Mouse (Mus musculus) adrenal gland, postnatal 14 days (tissue): Measurements from ENCODE around the gene Atad3a. TPM values are rescaled to one million over a fixed set of nuclear protein-coding genes. Genes with fewer than 3 reads are reported as not detected.
A peak's percentile ranks its signal among the peaks of the same experiment; 100 is the strongest.

Experiments
- DNase-seq: peaks from one replicate; pipeline ENCODE4 v3.0.0; 2021; ENCODE audit warnings: mixed read lengths
- total RNA-seq: library from RNA; stranded (reverse); gene quantifications from 2 replicates; pipeline ENCODE4 v1.2.3, GENCODE M21; 2021

The Atad3a gene
- total RNA-seq, 1 experiment from 2014 or later, result 117 TPM

GRCm38 (mm10) chr4:155739152-155739551, 21.7 kb downstream of the Atad3a start:
- no peak for DNase-seq

DNA sequence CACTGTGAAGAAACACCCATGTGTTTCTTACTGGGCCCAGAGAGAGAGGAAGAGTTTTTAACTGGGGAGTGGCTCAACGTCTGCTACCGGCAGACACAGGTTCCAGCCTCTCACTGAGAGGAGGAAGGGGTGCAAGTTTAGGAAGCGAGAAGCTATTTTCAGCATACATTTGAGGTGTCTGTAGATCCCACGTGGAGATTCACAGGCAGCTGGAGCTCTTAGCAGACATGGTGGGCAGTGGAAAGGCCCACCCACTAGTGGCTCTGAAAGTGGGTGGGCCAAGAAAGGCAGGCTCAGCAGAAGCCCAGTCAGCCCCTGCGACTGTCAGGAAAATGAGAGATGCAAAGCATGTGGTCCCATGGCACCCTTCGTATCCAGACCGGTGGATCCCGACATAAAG, 22.6 kb downstream of the Atad3a start:
- DNase-seq, result no peak

DNA sequence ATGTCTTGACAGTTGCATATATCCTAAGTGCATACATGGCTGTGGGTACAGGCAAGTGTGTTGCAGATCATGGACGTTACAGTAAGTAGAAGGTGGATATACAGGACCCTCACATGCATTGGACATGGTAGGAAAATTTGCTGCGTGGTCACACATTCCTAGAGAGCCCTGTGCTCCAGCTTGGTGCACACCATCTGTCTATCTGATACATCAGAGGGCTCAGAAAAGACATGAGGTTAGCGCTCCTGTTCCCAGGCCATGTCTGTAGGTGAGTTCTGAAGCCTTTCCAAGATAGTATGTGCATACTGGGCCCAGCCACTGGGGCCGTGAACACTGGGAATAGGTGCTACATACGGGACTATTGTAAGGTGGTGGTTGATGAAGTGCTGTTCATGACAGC, 24.5 kb downstream of the Atad3a start:
- no peak for DNase-seq

DNA sequence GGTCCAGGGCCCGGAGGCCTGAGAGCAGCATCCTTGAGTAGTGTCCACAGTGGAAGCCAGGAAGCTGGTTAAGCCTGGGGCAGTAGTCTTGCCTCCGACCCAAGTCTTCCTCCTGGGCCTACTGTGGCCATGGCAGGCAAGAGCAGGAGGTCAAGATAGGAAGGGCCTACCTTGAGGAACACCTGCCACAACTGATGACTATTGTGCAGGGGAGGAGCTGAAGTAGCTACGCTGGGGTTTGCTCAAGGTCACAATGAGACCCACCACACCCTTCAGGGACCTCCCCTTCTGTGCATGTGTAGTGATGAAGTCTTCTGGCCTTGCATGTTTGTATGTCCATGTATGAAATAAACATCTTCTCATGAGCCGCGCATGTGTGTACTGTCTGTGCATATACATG, 25.1 kb downstream of the Atad3a start:
- no peak for DNase-seq

DNA sequence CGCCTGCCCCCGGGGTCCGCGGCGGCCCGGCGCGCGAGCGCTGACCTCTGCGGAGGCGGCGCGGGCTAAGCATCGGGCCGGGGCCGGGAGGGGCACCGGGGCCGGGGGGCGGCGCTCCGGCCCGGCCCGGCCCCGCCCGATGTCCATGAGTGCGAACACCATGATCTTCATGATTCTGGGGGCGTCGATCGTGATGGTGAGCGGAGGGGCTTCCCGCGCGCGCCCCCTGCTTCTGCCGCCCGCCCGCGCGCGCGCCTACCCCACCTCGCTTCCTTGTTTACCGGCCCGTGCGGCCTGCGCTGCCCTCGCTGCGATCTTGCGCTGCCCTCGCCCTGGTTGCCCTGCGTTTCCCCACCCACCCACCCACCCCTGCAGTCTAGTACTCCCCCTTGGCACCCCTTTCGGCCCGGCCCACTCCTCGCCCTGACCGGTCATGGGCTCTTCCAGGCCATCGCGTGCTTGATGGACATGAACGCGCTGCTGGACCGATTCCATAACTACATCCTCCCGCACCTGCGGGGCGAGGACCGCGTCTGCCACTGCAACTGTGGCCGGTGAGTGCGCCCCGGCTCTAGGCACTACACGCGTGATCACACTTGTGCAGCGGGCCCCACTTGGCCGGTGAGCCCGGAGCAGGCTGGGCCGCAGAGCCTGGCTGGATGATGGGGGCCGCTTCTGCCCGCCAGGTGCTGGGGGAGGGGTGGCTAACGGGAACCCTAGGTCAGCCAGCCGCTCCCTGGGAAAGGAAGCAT, 25.8 kb downstream of the Atad3a start:
- DNase-seq, result peak; percentile 71

- peak; percentile 94 for DNase-seq
Observed at GRCm38 (mm10) chr4:155734350-155734941, 26.4 kb downstream of the Atad3a start, which contains the start of gene Tmem240. Tmem240 (plus strand) TSS chr4:155734800.

GRCm38 (mm10) chr4:155733267-155733666, 27.6 kb downstream of the Atad3a start:
- peak; percentile 41 for DNase-seq

DNA sequence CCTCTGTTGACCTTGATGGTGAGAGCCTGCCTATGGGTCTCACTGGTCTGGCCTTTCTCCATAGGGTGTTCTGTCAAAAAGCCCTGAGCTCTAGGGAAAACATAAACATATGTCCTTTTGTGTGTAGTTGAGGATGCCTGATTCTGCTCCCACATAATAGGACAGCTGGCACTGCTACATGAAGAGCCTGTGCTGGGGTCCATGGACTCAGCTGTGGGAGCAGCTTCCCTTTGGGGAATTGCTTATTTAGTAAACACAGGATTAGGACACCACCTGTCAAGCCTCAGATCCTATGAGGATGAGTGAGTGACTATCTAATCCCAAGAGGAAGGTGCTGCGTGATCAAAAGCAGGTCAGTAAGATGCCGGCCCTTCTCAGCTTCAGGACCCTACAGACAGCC, 32.9 kb downstream of the Atad3a start:
- DNase-seq, result no peak

DNA sequence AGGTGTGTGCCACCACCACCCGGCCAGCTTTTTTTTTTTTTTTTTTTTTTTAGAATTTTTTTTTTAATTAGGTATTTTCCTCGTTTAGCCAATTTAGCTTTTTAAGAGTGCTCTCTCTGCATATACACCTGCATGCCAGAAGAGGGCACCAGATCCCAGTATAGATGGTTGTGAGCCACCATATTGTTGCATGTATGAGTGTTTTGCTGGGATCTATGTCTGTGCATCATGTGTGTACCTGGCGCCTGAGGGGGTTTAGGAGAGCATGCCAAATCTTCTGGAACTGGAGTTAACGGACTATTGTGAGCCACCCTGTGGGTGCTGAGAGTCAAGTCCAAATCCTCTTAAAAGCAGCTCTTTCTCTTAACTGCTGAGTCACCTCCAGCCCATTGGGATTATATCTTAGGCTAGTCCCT, 39.2 kb downstream of the Atad3a start:
- DNase-seq, result peak; percentile 32

DNA sequence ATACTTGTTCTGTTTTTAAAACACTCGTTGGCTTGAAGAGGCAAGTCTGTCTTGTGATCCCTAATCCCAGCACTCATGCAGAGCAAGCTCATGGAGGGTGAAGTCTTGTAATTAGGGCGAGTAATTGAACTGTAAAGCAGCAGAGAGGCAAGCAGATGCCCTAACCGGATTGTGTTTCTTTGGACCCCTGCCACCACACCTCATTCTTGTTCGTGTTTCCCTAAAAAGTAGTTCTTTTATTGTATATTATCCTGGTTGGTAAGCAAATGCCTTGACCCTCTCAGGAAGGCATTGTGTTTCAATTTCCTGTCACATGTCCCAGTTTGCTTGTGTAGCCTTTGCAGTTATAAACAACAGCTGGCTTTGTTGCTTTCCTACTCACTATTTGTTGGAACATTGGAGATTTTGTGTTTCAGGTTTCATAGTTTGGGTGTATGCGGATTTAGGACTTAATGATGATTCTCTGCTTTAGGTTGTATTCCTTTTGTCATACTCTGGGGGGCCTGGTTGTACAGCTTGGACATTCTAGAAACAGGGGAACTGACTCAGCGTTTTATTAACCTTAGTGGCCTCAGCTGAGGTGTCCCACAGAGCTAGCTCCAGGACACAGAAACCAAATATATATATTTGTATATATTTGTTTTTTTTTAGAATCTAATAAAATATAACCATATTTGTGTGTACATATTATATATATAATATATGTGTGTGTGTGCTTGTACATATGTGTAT, 50.2 kb downstream of the Atad3a start:
- DNase-seq, result no peak

GRCm38 (mm10) chr4:155708988-155709387, 51.9 kb downstream of the Atad3a start:
- DNase-seq, result no peak

DNA sequence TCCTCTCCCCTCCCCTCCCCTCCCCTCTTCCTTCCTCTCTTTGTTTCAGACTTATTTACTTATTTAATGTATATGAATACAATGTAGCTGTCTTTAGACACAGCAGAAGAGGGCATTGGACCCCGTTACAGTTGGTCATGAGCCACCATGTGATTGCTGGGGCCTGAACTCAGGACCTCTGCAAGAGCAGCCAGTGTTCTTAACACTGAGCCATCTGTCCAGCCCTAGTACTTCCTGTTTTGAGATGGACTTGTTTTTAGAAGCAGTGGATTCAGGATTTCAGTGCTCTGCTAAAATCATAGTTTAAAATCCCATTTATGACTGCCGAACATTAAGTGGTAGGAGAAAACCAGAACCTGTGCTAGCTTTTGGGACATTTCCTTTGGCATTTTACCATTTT, 52.3 kb downstream of the Atad3a start:
- no peak for DNase-seq

DNA sequence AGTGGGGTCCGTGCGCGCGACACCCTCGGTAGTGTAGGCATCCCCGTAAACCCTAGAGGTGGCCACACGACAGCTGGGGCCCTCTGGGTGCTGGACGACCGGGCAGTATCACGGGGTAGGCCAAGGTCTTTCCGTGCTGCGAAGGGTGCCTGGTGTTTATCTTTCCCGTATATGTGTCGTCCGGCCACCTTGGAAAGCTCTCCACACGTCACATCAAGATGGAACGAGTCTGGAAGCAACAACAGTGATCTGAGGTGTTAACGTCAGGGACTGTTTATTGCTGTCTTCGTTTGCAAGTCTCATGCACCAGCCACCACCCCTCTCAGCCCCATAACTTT, 55.3 kb downstream of the Atad3a start:
- no peak for DNase-seq

DNA sequence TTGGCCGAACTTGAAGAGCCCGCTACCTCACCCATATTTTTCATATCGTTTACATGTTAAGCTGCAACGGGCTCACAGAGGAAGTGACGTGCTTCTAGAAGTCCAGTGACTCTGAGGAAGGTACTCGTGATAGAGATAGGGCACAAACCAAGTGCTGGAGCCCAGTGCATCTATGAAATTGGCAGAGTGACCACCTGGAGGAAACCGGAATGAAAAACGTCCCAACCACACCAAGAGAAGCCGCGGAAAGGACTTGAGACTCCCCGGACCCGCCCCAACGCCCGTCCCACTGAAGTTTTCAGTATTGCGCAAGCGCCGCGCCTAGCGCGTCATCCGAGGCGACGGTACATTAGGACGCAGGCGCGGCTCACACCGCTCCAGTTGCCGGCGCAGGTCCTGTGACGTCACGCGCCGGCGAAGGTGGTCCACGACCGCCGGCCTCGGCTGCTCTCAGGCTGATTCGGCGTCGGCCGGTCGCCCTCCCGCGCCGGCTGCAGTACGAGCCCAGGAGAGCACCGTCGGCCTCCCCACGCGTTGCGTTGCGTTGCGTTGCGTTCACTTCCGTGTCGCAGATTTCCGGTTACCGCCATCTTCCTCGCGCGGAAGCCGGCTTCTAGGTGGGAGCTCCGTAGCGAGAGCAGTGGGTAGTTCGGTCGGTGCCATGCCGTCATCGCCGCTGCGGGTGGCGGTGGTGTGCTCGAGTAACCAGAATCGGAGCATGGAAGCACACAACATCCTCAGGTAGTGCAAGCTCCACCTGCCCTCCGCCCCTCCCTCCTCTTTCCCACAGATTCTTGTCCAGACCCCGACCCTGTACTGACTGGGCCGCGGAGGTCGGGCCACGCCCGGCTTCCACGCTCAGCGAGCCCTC, 55.9 kb downstream of the Atad3a start, which contains the start of gene Ssu72:
Gene Ssu72 (plus strand): TSS at position 80 of the 871 bp plus-strand sequence.
- peak; percentile 95 for DNase-seq

DNA sequence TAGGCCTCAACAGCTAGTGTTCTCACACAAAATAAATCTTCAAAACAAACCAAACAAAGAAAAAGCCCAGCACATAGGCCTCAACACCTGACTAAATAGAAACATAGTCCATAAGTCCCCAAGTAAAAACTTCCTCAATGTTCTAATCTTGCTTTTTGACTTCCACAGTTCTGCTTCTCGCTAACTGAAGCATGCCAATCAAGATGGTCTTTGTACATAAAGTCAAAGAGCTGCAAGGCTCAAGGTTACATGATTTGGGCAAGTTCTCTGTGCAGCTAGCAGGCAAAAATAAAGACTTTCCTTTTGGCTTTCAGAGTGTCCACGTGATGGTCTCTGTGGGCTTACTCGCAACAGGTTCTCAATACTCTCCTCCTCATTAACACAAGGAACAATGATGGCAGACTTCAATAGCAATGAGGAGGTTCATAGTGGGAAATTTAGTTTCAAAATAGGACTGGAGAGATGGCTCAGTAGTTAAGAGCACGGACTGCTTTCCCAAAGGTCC, 57.4 kb downstream of the Atad3a start:
- no peak for DNase-seq

DNA sequence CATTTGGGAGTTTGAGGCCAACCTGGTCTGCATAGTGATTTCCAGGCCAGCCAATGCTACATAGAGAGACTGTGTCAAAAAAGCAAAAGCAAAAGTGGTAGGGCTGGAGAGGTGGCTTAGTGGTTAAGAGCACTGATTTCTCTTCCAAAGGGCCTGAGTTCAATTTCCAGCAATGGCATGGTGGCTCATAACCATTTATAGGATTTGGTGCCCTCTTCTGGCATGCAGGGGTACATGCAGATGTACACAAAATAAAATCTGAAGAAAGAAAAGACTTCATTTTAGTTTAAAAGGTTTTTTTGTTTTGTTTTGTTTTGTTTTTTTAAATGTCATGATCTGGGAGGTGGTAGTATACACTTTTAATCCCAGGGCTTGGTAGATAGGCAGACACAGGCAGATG, 60.5 kb downstream of the Atad3a start:
- peak; percentile 24 for DNase-seq

GRCm38 (mm10) chr4:155696261-155697255, 64.3 kb downstream of the Atad3a start:
- DNase-seq, result peak; percentile 80

GRCm38 (mm10) chr4:155695531-155696062, 65.3 kb downstream of the Atad3a start:
- no peak for DNase-seq

DNA sequence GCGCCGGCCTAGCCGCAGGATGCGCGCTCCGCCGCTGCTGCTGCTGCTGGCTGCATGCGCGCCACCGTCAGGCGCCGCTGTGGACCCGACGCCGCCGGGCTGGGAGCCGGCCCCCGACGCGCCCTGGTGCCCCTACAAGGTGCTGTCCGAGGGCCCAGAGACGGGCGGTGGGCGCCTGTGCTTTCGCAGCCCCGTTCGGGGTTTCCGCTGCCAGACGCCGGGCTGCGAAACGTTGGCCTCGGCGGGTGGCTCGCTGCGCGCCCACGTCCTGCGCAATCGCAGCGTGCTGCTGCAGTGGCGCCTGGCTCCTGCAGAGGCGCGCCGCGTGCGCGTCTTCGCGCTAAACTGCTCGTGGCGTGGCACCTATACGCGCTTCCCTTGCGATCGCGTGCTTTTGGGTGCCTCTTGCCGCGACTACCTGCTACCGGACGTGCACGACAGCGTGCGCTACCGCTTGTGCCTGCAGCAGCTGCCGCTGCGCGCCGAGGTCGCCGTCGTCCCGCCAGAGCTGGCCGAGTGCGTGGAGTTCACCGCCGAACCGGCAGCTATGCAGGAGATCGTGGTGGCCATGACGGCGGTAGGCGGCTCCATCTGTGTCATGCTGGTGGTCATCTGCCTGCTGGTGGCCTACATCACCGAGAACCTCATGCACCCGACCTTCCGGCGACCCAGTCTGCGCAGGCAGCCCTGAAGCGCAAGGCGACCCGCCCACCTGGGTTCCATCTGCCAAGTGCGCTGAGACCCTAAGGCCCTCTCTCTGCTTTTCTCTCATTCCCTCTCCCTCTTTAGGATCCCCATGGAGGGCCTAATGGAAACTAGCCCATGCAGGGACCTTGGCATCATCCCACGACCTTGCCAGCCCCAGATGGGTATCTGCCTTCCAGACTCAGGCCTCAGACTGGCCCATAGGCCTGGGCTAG, 66.2 kb downstream of the Atad3a start:
- peak; percentile 82 for DNase-seq
